Mouse (Mus musculus): ENCODE data around the gene Olfr1184.

DNA sequence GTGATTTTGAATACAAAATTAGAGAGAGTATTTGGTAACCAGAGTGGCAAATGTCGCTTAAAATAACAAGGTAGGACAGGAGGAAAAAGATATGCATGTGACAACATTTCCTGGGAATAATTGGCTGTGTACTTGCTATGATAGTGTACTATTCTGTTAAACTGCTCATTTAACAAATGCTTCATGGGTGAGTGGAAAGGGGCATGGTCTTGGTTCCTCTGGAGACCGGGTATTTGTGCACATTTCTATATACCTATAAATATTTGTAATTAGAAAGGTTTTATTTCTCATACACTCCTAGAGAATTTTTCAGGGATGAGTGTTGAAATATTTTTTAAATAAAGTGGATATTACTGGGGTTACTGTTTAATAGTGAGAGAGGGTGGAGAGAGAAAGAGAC is 34.9 kb downstream of the Olfr1184 start, which contains the start of gene Olfr1186:
- no peak for TF ChIP-seq CTCF (conservative IDR thresholded peaks at IDR 0.05 in 1 of 2, IDR thresholded peaks at IDR 0.05 in 1 of 2; ENCODE audit: low read depth in 2 of 2, low read length in 2 of 2)
- TF ChIP-seq CHD2 (IDR thresholded peaks at IDR 0.05; ENCODE audit: low read length), result no peak
- no peak for TF ChIP-seq MAZ (IDR thresholded peaks at IDR 0.05; ENCODE audit: low read depth, low read length)
- TF ChIP-seq NELFE (IDR thresholded peaks at IDR 0.05; ENCODE audit: low read depth, low read length), result no peak
- TF ChIP-seq PAX5 (IDR thresholded peaks at IDR 0.05; ENCODE audit: low read length), result no peak
- TF ChIP-seq POLR2A (IDR thresholded peaks at IDR 0.05; ENCODE audit: low read depth, low read length), result no peak
- TF ChIP-seq MAFK (IDR thresholded peaks at IDR 0.05; ENCODE audit: insufficient replicate concordance, low read length), result no peak
- no peak for TF ChIP-seq EP300 (IDR thresholded peaks at IDR 0.05; ENCODE audit: low read length)
- no peak for TF ChIP-seq USF1 (IDR thresholded peaks at IDR 0.05; ENCODE audit: low read depth, low read length)
- TF ChIP-seq ZMIZ1 (IDR thresholded peaks at IDR 0.05; ENCODE audit: low read depth, low read length), result no peak
- TF ChIP-seq ETS1 (conservative IDR thresholded peaks at IDR 0.05; ENCODE audit: low read depth, low read length), result no peak
- TF ChIP-seq RCOR1 (conservative IDR thresholded peaks at IDR 0.05; ENCODE audit: low read depth, low read length), result no peak
- TF ChIP-seq SMC3 (IDR thresholded peaks at IDR 0.05; ENCODE audit: low read depth, low read length), result no peak
